Mouse (Mus musculus) layer of hippocampus, adult 18-20 months (tissue): ENCODE data around the gene Mgat4d. TPM values are rescaled to one million over a fixed set of nuclear protein-coding genes. Genes with fewer than 3 reads are reported as not detected.

Experiments
- total RNA-seq, 2 experiments: library from RNA; stranded (reverse); gene quantifications; 2 replicates each; pipeline ENCODE4 v1.2.3; 2021

The Mgat4d gene
- total RNA-seq, 2 experiments from 2014 or later, result not detected

Other genes with a start within 250 kb of the Mgat4d start
- gene Tbc1d9, start 183.1 kb upstream of the Mgat4d start, total RNA-seq, result 10 to 100 TPM; 61.2 to 65.3 TPM
- gene Gm10645, start 182.3 kb upstream of the Mgat4d start, total RNA-seq, result 1 to 10 TPM in 1 of 2 experiments, under 1 TPM in 1; 0.79 to 1.4 TPM
- gene Ucp1, start 58.1 kb upstream of the Mgat4d start, total RNA-seq, result not detected
- gene Elmod2, start 16.0 kb upstream of the Mgat4d start, total RNA-seq, result 10 to 100 TPM; 13.7 to 13.9 TPM
- gene Clgn, start 41.4 kb downstream of the Mgat4d start, total RNA-seq, result 1 to 10 TPM; 7.9 to 8.1 TPM
- gene Scoc, start 109.9 kb downstream of the Mgat4d start, total RNA-seq, result 100 to 1,000 TPM; 221 to 233 TPM
- not detected for gene Olfr370, start 187.3 kb downstream of the Mgat4d start, total RNA-seq
- gene Ndufb7, start 218.2 kb downstream of the Mgat4d start, total RNA-seq, result 100 to 1,000 TPM; 161 to 162 TPM